23 mouse cellular contexts compared by ENCODE assay signal in the genomic region with DNA sequence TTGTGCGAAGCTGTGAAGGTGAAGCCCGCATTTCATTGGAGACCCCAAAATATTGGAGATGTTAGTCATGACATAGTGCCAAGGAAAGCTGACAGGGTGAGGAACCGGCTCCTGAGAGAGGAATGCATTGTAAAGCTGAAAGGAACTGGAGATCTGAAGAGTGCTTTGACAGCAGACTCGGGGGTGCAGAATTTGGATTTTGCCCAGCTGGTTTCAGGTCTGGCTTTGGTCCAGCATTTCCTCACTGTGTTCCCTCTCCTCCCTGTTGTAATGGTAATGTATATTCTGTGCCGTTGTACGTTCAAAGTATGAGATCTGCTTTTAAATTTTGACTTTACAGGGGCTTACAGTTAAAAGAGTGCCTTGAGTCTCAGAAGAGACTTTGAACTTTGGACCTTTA. TPM values are rescaled to one million over a fixed set of nuclear protein-coding genes. Genes with fewer than 3 reads are reported as not detected.
A peak's percentile ranks its signal among the peaks of the same experiment; 100 is the strongest.
DNase-seq lines count a peak whose midpoint lies in the region; ATAC-seq and TF ChIP-seq lines count a peak whose summit lies in the region.
"Had no signal": no experiment of that assay in that cellular context is flagged by ENCODE, and none has a peak within 500 bp of the region (broad histone marks: within the 10 kb centered on the region; RNA-seq: fewer than 3 reads in every experiment).

No protein-coding gene starts in this region.

- no peaks in the 10 kb centered on the region for H3K9me3 ChIP-seq in embryonic facial prominence, embryonic 14.5 days (ENCODE audit: control insufficient read depth, low read length)
- H3K9me3 ChIP-seq in embryonic facial prominence, embryonic 10.5 days: no peaks in the 10 kb centered on the region
- H3K9me3 ChIP-seq in hindbrain, postnatal 0 days (ENCODE audit: low read length): no peaks in the 10 kb centered on the region
- H3K9me3 ChIP-seq in hindbrain, embryonic 13.5 days: no peaks in the 10 kb centered on the region
- H3K9me3 ChIP-seq in lung, embryonic 16.5 days (ENCODE audit: control insufficient read depth, low read length): no peaks in the 10 kb centered on the region
- H3K9me3 ChIP-seq: embryonic facial prominence, embryonic 12.5 days; hindbrain, embryonic 10.5 days; liver, embryonic 12.5 days had no signal

- peaks cover 8% of the 10 kb centered on the region; the same call in 1 of the 2 replicates for H3K4me1 ChIP-seq in embryonic facial prominence, embryonic 14.5 days (ENCODE audit: control insufficient read depth, insufficient read depth, low read length)
- H3K4me1 ChIP-seq in embryonic facial prominence, embryonic 10.5 days: no peaks in the 10 kb centered on the region
- no peaks in the 10 kb centered on the region for H3K4me1 ChIP-seq in hindbrain, postnatal 0 days (ENCODE audit: insufficient read depth, low read length)
- H3K4me1 ChIP-seq in hindbrain, embryonic 13.5 days (replicated peaks): no peaks in the 10 kb centered on the region
- peaks cover 9% of the 10 kb centered on the region for H3K4me1 ChIP-seq in lung, embryonic 16.5 days (replicated peaks; ENCODE audit: control insufficient read depth, insufficient read depth, low read length)
- H3K4me1 ChIP-seq: embryonic facial prominence, embryonic 12.5 days; hindbrain, embryonic 10.5 days; liver, embryonic 12.5 days had no signal

- no peaks in the 10 kb centered on the region for H3K36me3 ChIP-seq in embryonic facial prominence, embryonic 14.5 days (ENCODE audit: control insufficient read depth, insufficient read depth, low read length)
- no peaks in the 10 kb centered on the region for H3K36me3 ChIP-seq in embryonic facial prominence, embryonic 10.5 days (replicated peaks)
- H3K36me3 ChIP-seq in hindbrain, postnatal 0 days (ENCODE audit: insufficient read depth, low read length): no peaks in the 10 kb centered on the region
- H3K36me3 ChIP-seq in hindbrain, embryonic 13.5 days: no peaks in the 10 kb centered on the region
- H3K36me3 ChIP-seq in lung, embryonic 16.5 days (ENCODE audit: control insufficient read depth, insufficient read depth, low read length): no peaks in the 10 kb centered on the region
- H3K36me3 ChIP-seq: embryonic facial prominence, embryonic 12.5 days; hindbrain, embryonic 10.5 days; liver, embryonic 12.5 days had no signal

- H3K27ac ChIP-seq in embryonic facial prominence, embryonic 14.5 days (replicated peaks; ENCODE audit: low read depth, low read length): no peak overlapping the region; the same call in 1 of the 2 replicates
- H3K27ac ChIP-seq in embryonic facial prominence, embryonic 10.5 days (replicated peaks): no peak overlapping the region
- H3K27ac ChIP-seq in hindbrain, postnatal 0 days: no peak overlapping the region
- H3K27ac ChIP-seq in hindbrain, embryonic 13.5 days: no peak overlapping the region
- H3K27ac ChIP-seq in lung, embryonic 16.5 days (ENCODE audit: low read length): no peak overlapping the region
- H3K27ac ChIP-seq: embryonic facial prominence, embryonic 12.5 days; hindbrain, embryonic 10.5 days; kidney, postnatal 0 days; layer of hippocampus, adult 2 months; liver, embryonic 12.5 days had no signal

- peak; percentile 47; the same call in 1 of the 2 replicates for ATAC-seq in embryonic facial prominence, embryonic 14.5 days (ENCODE audit: low read depth)
- no peak for ATAC-seq in hindbrain, postnatal 0 days
- no peak for ATAC-seq in hindbrain, embryonic 13.5 days (ENCODE audit: low FRiP score)
- peak; percentile 36; the same call in 1 of the 2 replicates for ATAC-seq in lung, embryonic 16.5 days (ENCODE audit: low read depth)
- ATAC-seq: CD4-positive, CD25-positive, alpha-beta regulatory T cell, adult 4 months; intestine, postnatal 0 days; liver, embryonic 12.5 days had no signal

- no peak overlapping the region for H3K4me3 ChIP-seq in embryonic facial prominence, embryonic 14.5 days (ENCODE audit: low read depth, low read length)
- no peak overlapping the region for H3K4me3 ChIP-seq in embryonic facial prominence, embryonic 10.5 days
- no peak overlapping the region for H3K4me3 ChIP-seq in hindbrain, postnatal 0 days (ENCODE audit: low read length)
- no peak overlapping the region for H3K4me3 ChIP-seq in hindbrain, embryonic 13.5 days
- H3K4me3 ChIP-seq in lung, embryonic 16.5 days (ENCODE audit: low read length): no peak overlapping the region
- H3K4me3 ChIP-seq: embryonic facial prominence, embryonic 12.5 days; hindbrain, embryonic 10.5 days; layer of hippocampus, adult 2 months; liver, embryonic 12.5 days had no signal

- H3K9ac ChIP-seq in embryonic facial prominence, embryonic 14.5 days (ENCODE audit: low read depth, low read length): no peak overlapping the region
- H3K9ac ChIP-seq in hindbrain, postnatal 0 days (replicated peaks; ENCODE audit: low read length): no peak overlapping the region
- no peak overlapping the region for H3K9ac ChIP-seq in hindbrain, embryonic 13.5 days
- no peak overlapping the region for H3K9ac ChIP-seq in lung, embryonic 16.5 days (ENCODE audit: low read length)
- H3K9ac ChIP-seq: embryonic facial prominence, embryonic 12.5 days; liver, embryonic 12.5 days had no signal

- H3K4me2 ChIP-seq in embryonic facial prominence, embryonic 14.5 days (ENCODE audit: low read depth, low read length): no peak overlapping the region
- H3K4me2 ChIP-seq in hindbrain, postnatal 0 days (ENCODE audit: low read depth, low read length): no peak overlapping the region
- no peak overlapping the region for H3K4me2 ChIP-seq in hindbrain, embryonic 13.5 days
- H3K4me2 ChIP-seq in lung, embryonic 16.5 days (ENCODE audit: low read depth, low read length): no peak overlapping the region
- H3K4me2 ChIP-seq: embryonic facial prominence, embryonic 12.5 days; heart, embryonic 11.5 days; liver, embryonic 12.5 days had no signal

- DNase-seq in embryonic facial prominence, embryonic 14.5 days (ENCODE audit: low spot score): peak; percentile 26
- no peak for DNase-seq in embryonic facial prominence, embryonic 10.5 days (ENCODE audit: low spot score)
- peak; percentile 16 for DNase-seq in hindbrain, postnatal 0 days (ENCODE audit: low spot score)
- no peak for DNase-seq in lung, postnatal 36 days
- DNase-seq in brain, adult 2 months (ENCODE audit: low read depth, low spot score): peak; percentile 36
- DNase-seq in urinary bladder, postnatal 4 days (ENCODE audit: low spot score in 2 of 2): no peak
- DNase-seq: adrenal gland, postnatal 36 days; cerebellum, adult 18-20 months; heart, postnatal 10 days; lung, adult 18-20 months; lung, postnatal 4 days; right cerebral cortex, postnatal 14 days; spleen, adult 18-20 months had no signal

- no peak for TF ChIP-seq CTCF in hindbrain, postnatal 0 days (IDR thresholded peaks at IDR 0.05; ENCODE audit: low read depth)

- WGBS in embryonic facial prominence, embryonic 14.5 days: 50% methylated on average over 6 of the region's 6 CpGs
- WGBS in embryonic facial prominence, embryonic 10.5 days: 84% methylated on average over 6 of the region's 6 CpGs
- 40% methylated on average over 6 of the region's 6 CpGs for WGBS in hindbrain, postnatal 0 days
- WGBS in hindbrain, embryonic 13.5 days: 66% methylated on average over 6 of the region's 6 CpGs
- 45% methylated on average over 6 of the region's 6 CpGs for WGBS in lung, embryonic 16.5 days

- H3K27me3 ChIP-seq in embryonic facial prominence, embryonic 14.5 days (replicated peaks; ENCODE audit: control insufficient read depth, insufficient read depth, low read length): no peaks in the 10 kb centered on the region
- H3K27me3 ChIP-seq in embryonic facial prominence, embryonic 10.5 days (replicated peaks; ENCODE audit: low read depth, poor library complexity, severe bottlenecking): no peaks in the 10 kb centered on the region
- no peaks in the 10 kb centered on the region for H3K27me3 ChIP-seq in hindbrain, postnatal 0 days (ENCODE audit: insufficient read depth, low read length)
- no peaks in the 10 kb centered on the region for H3K27me3 ChIP-seq in hindbrain, embryonic 13.5 days
- H3K27me3 ChIP-seq in lung, embryonic 16.5 days (ENCODE audit: control insufficient read depth, insufficient read depth, low read depth, low read length): no peaks in the 10 kb centered on the region
- H3K27me3 ChIP-seq: embryonic facial prominence, embryonic 12.5 days; liver, embryonic 12.5 days had no signal

RNA-seq across cellular contexts. Expression of a gene that starts 55.7 kb away (rescaled TPM):
- polyA plus RNA-seq in embryonic facial prominence, embryonic 14.5 days (2014; fragmentation: Nextera tagmentation; extraction: Ambion mirVana): 115 and 127 TPM in 2 replicates
- polyA plus RNA-seq in embryonic facial prominence, embryonic 10.5 days (2016; fragmentation: Nextera tagmentation; extraction: Ambion mirVana): 111 and 116 TPM in 2 replicates
- 36.0 and 37.8 TPM in 2 replicates for total RNA-seq in hindbrain, postnatal 0 days (2014; rRNA removed)
- polyA plus RNA-seq in hindbrain, postnatal 0 days (2015; fragmentation: Nextera tagmentation; extraction: Ambion mirVana): 118 and 128 TPM in 2 replicates
- 164 TPM in 2 replicates for polyA plus RNA-seq in hindbrain, embryonic 13.5 days (2015; fragmentation: Nextera tagmentation; extraction: Ambion mirVana)
- 112 and 117 TPM in 2 replicates for polyA plus RNA-seq in lung, embryonic 16.5 days (2015; fragmentation: Nextera tagmentation; extraction: Ambion mirVana)

Comparison
In these comparisons a context has a peak if more than half of its experiments do, and no peak if none do; other contexts are left out.
1. DNase-seq: peak in embryonic facial prominence, embryonic 14.5 days (single experiment), hindbrain, postnatal 0 days (single experiment) and brain, adult 2 months (single experiment); none in embryonic facial prominence, embryonic 10.5 days (single experiment), lung, postnatal 36 days (single experiment) and urinary bladder, postnatal 4 days (0 of 2).
2. ATAC-seq: peak in embryonic facial prominence, embryonic 14.5 days (single experiment) and lung, embryonic 16.5 days (single experiment); none in hindbrain, postnatal 0 days (single experiment) and hindbrain, embryonic 13.5 days (single experiment).